Mouse (Mus musculus) thymus, postnatal 25 days (tissue): ENCODE results near the gene Zfyve1.

ENCODE experiments used
- DNase-seq: peaks from one replicate; pipeline ENCODE4 v3.0.0; 2022

The Zfyve1 gene

GRCm38 (mm10) chr12:83578896-83579569 is 18.0 kb downstream of the Zfyve1 start:
- DNase-seq, result no peak

- no peak for DNase-seq
Measured at GRCm38 (mm10) chr12:83578356-83578755, 18.7 kb downstream of the Zfyve1 start.

- DNase-seq, result no peak
Measured at GRCm38 (mm10) chr12:83577445-83577844, 19.6 kb downstream of the Zfyve1 start.

GRCm38 (mm10) chr12:83572717-83573116 is 24.3 kb downstream of the Zfyve1 start:
- DNase-seq, result no peak

GRCm38 (mm10) chr12:83569866-83570265 is 27.2 kb downstream of the Zfyve1 start:
- DNase-seq, result no peak

GRCm38 (mm10) chr12:83562589-83562988 is 34.4 kb downstream of the Zfyve1 start:
- DNase-seq, result no peak

- DNase-seq, result no peak
Measured at GRCm38 (mm10) chr12:83560189-83560588, 36.8 kb downstream of the Zfyve1 start.

- no peak for DNase-seq
Measured at GRCm38 (mm10) chr12:83558496-83558895, 38.5 kb downstream of the Zfyve1 start.

- DNase-seq, result no peak
Measured at GRCm38 (mm10) chr12:83555605-83556004, 41.4 kb downstream of the Zfyve1 start.

- DNase-seq, result no peak
Measured at GRCm38 (mm10) chr12:83553816-83554215, 43.2 kb downstream of the Zfyve1 start.

- no peak for DNase-seq
Measured at GRCm38 (mm10) chr12:83551305-83551704, 45.7 kb downstream of the Zfyve1 start.

- no peak for DNase-seq
Measured at GRCm38 (mm10) chr12:83544791-83545190, 52.2 kb downstream of the Zfyve1 start.

GRCm38 (mm10) chr12:83543997-83544396 is 53.0 kb downstream of the Zfyve1 start:
- no peak for DNase-seq

GRCm38 (mm10) chr12:83536039-83536438 is 61.0 kb downstream of the Zfyve1 start:
- DNase-seq, result no peak

GRCm38 (mm10) chr12:83535428-83535827 is 61.6 kb downstream of the Zfyve1 start:
- DNase-seq, result no peak

- DNase-seq, result no peak
Measured at GRCm38 (mm10) chr12:83534190-83534589, 62.8 kb downstream of the Zfyve1 start.

GRCm38 (mm10) chr12:83532966-83533365 is 64.1 kb downstream of the Zfyve1 start:
- no peak for DNase-seq

- DNase-seq, result no peak
Measured at GRCm38 (mm10) chr12:83531992-83532391, 65.0 kb downstream of the Zfyve1 start.

GRCm38 (mm10) chr12:83528665-83529064 is 68.4 kb downstream of the Zfyve1 start:
- no peak for DNase-seq

- DNase-seq, result no peak
Measured at GRCm38 (mm10) chr12:83527816-83528215, 69.2 kb downstream of the Zfyve1 start.

- no peak for DNase-seq
Measured at GRCm38 (mm10) chr12:83525822-83526544, 71.0 kb downstream of the Zfyve1 start.

GRCm38 (mm10) chr12:83524329-83524728 is 72.7 kb downstream of the Zfyve1 start:
- no peak for DNase-seq

GRCm38 (mm10) chr12:83523892-83524291 is 73.1 kb downstream of the Zfyve1 start:
- DNase-seq, result no peak

GRCm38 (mm10) chr12:83523056-83523455 is 74.0 kb downstream of the Zfyve1 start:
- no peak for DNase-seq

GRCm38 (mm10) chr12:83521083-83521482 is 75.9 kb downstream of the Zfyve1 start:
- DNase-seq, result no peak
